Mouse (Mus musculus) activated CD4-positive, CD25-positive, alpha-beta regulatory T cell, adult 9 weeks (primary cell): Measurements from ENCODE around the gene Tbc1d22b. TPM values are rescaled to one million over a fixed set of nuclear protein-coding genes. Genes with fewer than 3 reads are reported as not detected.

Experiments used
- polyA plus RNA-seq: library from polyadenylated mRNA; unstranded; fragments of 100-300 nt; shearing (Covaris generic); gene quantifications from one replicate; pipeline ENCODE4 v1.2.1, GENCODE M21; 2017

Tbc1d22b gene
- polyA plus RNA-seq: 37.2 TPM

GRCm38 (mm10) chr17:29549543-29550428 is at the start of gene Tbc1d22b, which contains the start of gene Gm17657:
Gene Tbc1d22b, plus strand, starts transcription at chr17:29549785.
Gene Gm17657, minus strand, starts transcription at chr17:29549638.

GRCm38 (mm10) chr17:29552162-29552732 is 2.7 kb downstream of the Tbc1d22b start, which contains the start of gene Tmem217:
Gene Tmem217, minus strand, starts transcription at chr17:29552385.

GRCm38 (mm10) chr17:29614115-29615023 is 64.8 kb downstream of the Tbc1d22b start, which contains the start of the genes Rnf8 and Gm28043:
Gene Rnf8, plus strand, starts transcription at chr17:29614790.
Gene Gm28043, plus strand, starts transcription at chr17:29614876.

Other genes starting within 250 kb of the Tbc1d22b start
- gene Pi16, start 232.1 kb upstream of the Tbc1d22b start, polyA plus RNA-seq: 0.13 TPM
- gene Mtch1, start 201.9 kb upstream of the Tbc1d22b start, polyA plus RNA-seq: 7.5 TPM
- 1.5 TPM for gene Fgd2, start 188.9 kb upstream of the Tbc1d22b start, polyA plus RNA-seq
- 39.5 TPM for gene Pim1, start 59.0 kb upstream of the Tbc1d22b start, polyA plus RNA-seq
- gene Gm17657, start 147 bp upstream of the Tbc1d22b start, polyA plus RNA-seq: 0.18 TPM
- gene Tmem217, start 2.6 kb downstream of the Tbc1d22b start, polyA plus RNA-seq: 6.5 TPM
- gene Rnf8, start 65.0 kb downstream of the Tbc1d22b start, polyA plus RNA-seq: 55.6 TPM
- 6.2 TPM for gene Gm28043, start 65.1 kb downstream of the Tbc1d22b start, polyA plus RNA-seq
- gene Cmtr1, start 110.8 kb downstream of the Tbc1d22b start, polyA plus RNA-seq: 280 TPM
- 11.6 TPM for gene Ccdc167, start 167.3 kb downstream of the Tbc1d22b start, polyA plus RNA-seq